Mouse (Mus musculus) G1E (cell line): ENCODE measurements around the gene Pcbp3.

Experiments
- CTCF ChIP-seq: IDR thresholded peaks from 2 replicates; pipeline ENCODE4 v1.5.1; 2012; ENCODE audit warnings: low read depth, low read length, inconsistent platforms, mixed read lengths
- GATA1 ChIP-seq: IDR thresholded peaks from 2 replicates; pipeline ENCODE4 v1.6.1; 2012; ENCODE audit warnings: borderline replicate concordance, low read length, inconsistent platforms, mixed read lengths
- GATA2 ChIP-seq: IDR thresholded peaks from 2 replicates; pipeline ENCODE4 v1.6.1; 2012; ENCODE audit warnings: low read depth, low read length, inconsistent platforms, borderline replicate concordance
- POLR2AphosphoS5 ChIP-seq: IDR thresholded peaks from 2 replicates; pipeline ENCODE4 v1.6.1; 2012; ENCODE audit warnings: low read depth, low read length, inconsistent platforms; ENCODE audit not compliant: insufficient replicate concordance
- TAL1 ChIP-seq: conservative IDR thresholded peaks from 2 replicates; pipeline ENCODE4 v1.6.1; 2012; ENCODE audit warnings: low read depth, low read length, inconsistent platforms, mixed read lengths

- no peak for TF ChIP-seq TAL1
- no peak for TF ChIP-seq CTCF
- no peak for TF ChIP-seq GATA1
- no peak for TF ChIP-seq POLR2AphosphoS5
- TF ChIP-seq GATA2 = no peak
Measured at GRCm38 (mm10) chr10:76857879-76858278, 103.8 kb downstream of the Pcbp3 start.
